Mouse (Mus musculus): ENCODE measurements around the gene Fyb2. TPM values are rescaled to one million over a fixed set of nuclear protein-coding genes. Genes with fewer than 3 reads are reported as not detected.

Fyb2 gene
- polyA plus RNA-seq, 1 experiment, result not detected

GRCm38 (mm10) chr4:105034259-105034658 is 121.0 kb downstream of the Fyb2 start:
- no peaks in the 10 kb centered on the region for H3K4me1 ChIP-seq (ENCODE audit: control insufficient read depth, insufficient read depth, low read length)
- TF ChIP-seq CTCF (IDR thresholded peaks at IDR 0.05; ENCODE audit: low read depth, low read length) (no peak), POLR2A (IDR thresholded peaks at IDR 0.05; ENCODE audit: borderline replicate concordance, low read depth, low read length) (no peak)
- H3K4me3 ChIP-seq (ENCODE audit: insufficient read depth, low read length), result no peak overlapping the region
- no peak overlapping the region for H3K27ac ChIP-seq (ENCODE audit: insufficient read depth, low read depth, low read length)

- Histone ChIP-seq H3K4me3 (ENCODE audit: insufficient read depth, low read length) (no peak overlapping the region), H3K27ac (ENCODE audit: insufficient read depth, low read depth, low read length) (no peak overlapping the region), H3K4me1 (ENCODE audit: control insufficient read depth, insufficient read depth, low read length) (no peaks in the 10 kb centered on the region)
- no peak for TF ChIP-seq POLR2A (IDR thresholded peaks at IDR 0.05; ENCODE audit: borderline replicate concordance, low read depth, low read length)
- TF ChIP-seq CTCF (IDR thresholded peaks at IDR 0.05; ENCODE audit: low read depth, low read length), result no peak
Observed at GRCm38 (mm10) chr4:105050041-105050440, 136.8 kb downstream of the Fyb2 start.

GRCm38 (mm10) chr4:105051291-105051690 is 138.0 kb downstream of the Fyb2 start:
- no peaks in the 10 kb centered on the region for H3K4me1 ChIP-seq (ENCODE audit: control insufficient read depth, insufficient read depth, low read length)
- no peak overlapping the region for H3K4me3 ChIP-seq (ENCODE audit: insufficient read depth, low read length)
- no peak for TF ChIP-seq POLR2A (IDR thresholded peaks at IDR 0.05; ENCODE audit: borderline replicate concordance, low read depth, low read length)
- no peak for TF ChIP-seq CTCF (IDR thresholded peaks at IDR 0.05; ENCODE audit: low read depth, low read length)
- no peak overlapping the region for H3K27ac ChIP-seq (ENCODE audit: insufficient read depth, low read depth, low read length)

Other genes starting within 250 kb of the Fyb2 start
- gene C8b, start 147.1 kb upstream of the Fyb2 start, polyA plus RNA-seq (2012; ENCODE audit: insufficient read depth, insufficient read length, missing spikeins), result not detected in 2 replicates
- not detected in 2 replicates for gene Gm17662, start 56.1 kb upstream of the Fyb2 start, polyA plus RNA-seq (2012; ENCODE audit: insufficient read depth, insufficient read length, missing spikeins)
- not detected in 2 replicates for gene C8a, start 37.1 kb upstream of the Fyb2 start, polyA plus RNA-seq (2012; ENCODE audit: insufficient read depth, insufficient read length, missing spikeins)
- gene Prkaa2, start 196.4 kb downstream of the Fyb2 start, polyA plus RNA-seq (2012; ENCODE audit: insufficient read depth, insufficient read length, missing spikeins), result 0.09 TPM in 1 of 2 replicates, not detected in the other
- gene Plpp3, start 243.9 kb downstream of the Fyb2 start, polyA plus RNA-seq (2012; ENCODE audit: insufficient read depth, insufficient read length, missing spikeins), result 0.43 and 0.58 TPM in 2 replicates